Mouse (Mus musculus) MEL (cell line): ENCODE measurements at regions not wholly inside any gene's neighbourhood (a gene's known extent, or its start where the extent isn't known, plus 50 kb on each side); places are given as distances from the start of the nearest gene placed in this dataset.

Experiments
- DNase-seq: peaks from one replicate; pipeline ENCODE4 v3.0.0; 2011; ENCODE audit warnings: low read depth, low spot score
- H3K27ac ChIP-seq: 2 replicates; pipeline ENCODE4 v1.5.1; 2012; ENCODE audit warnings: low read depth, mild to moderate bottlenecking, control low read depth, low read length, moderate library complexity; ENCODE audit not compliant: control insufficient read depth
- H3K27me3 ChIP-seq, 2 experiments: fragments of 150-350 bp in 1 of 2; sonication (generic) in 1 of 2; 2 replicates each; pipeline ENCODE4 v1.6.1; 2012; ENCODE audit warnings: low read length in 2 of 2, mild to moderate bottlenecking in 2 of 2, improper control_type of control experiment in 1 of 2, moderate library complexity in 1 of 2; ENCODE audit not compliant: insufficient read depth in 2 of 2, control insufficient read depth in 1 of 2
- H3K36me3 ChIP-seq, 2 experiments: 2 replicates each; pipeline ENCODE4 v1.6.1; 2012 to 2014; ENCODE audit warnings: low read length in 2 of 2, improper control_type of control experiment in 1 of 2, inconsistent platforms in 1 of 2, mild to moderate bottlenecking in 1 of 2; ENCODE audit not compliant: insufficient read depth in 2 of 2, control insufficient read depth in 1 of 2
- H3K4me1 ChIP-seq, 2 experiments: fragments of 150-350 bp in 1 of 2; sonication (generic) in 1 of 2; 2 replicates each; pipeline ENCODE4 v1.6.1; 2012; ENCODE audit warnings: low read length in 2 of 2, improper control_type of control experiment in 1 of 2, mild to moderate bottlenecking in 1 of 2; ENCODE audit not compliant: insufficient read depth in 2 of 2, control insufficient read depth in 1 of 2
- H3K4me3 ChIP-seq, 2 experiments: fragments of 150-350 bp in 1 of 2; sonication (generic) in 1 of 2; 2 replicates each; pipeline ENCODE4 v1.5.1; 2012; ENCODE audit warnings: low read depth in 2 of 2, low read length in 2 of 2, mild to moderate bottlenecking in 2 of 2, moderate library complexity in 2 of 2, control low read depth in 1 of 2, improper control_type of control experiment in 1 of 2; ENCODE audit not compliant: control insufficient read depth in 1 of 2, insufficient read depth in 1 of 2
- H3K79me2 ChIP-seq: 2 replicates; pipeline ENCODE4 v1.6.1; 2012; ENCODE audit warnings: mild to moderate bottlenecking, low read length, moderate library complexity; ENCODE audit not compliant: control insufficient read depth, poor library complexity, insufficient read depth
- H3K9ac ChIP-seq: 2 replicates; pipeline ENCODE4 v1.6.1; 2012; ENCODE audit warnings: low read depth, mild to moderate bottlenecking, control low read depth, low read length, moderate library complexity; ENCODE audit not compliant: control insufficient read depth, poor library complexity, severe bottlenecking
- H3K9me3 ChIP-seq: fragments of 150-350 bp; sonication (generic); replicated peaks from 2 replicates; pipeline ENCODE4 v1.6.1; 2012; ENCODE audit warnings: mild to moderate bottlenecking, low read length, improper control_type of control experiment, moderate library complexity; ENCODE audit not compliant: insufficient read depth
- BHLHE40 ChIP-seq: IDR thresholded peaks from 2 replicates; pipeline ENCODE4 v1.6.1; 2012; ENCODE audit warnings: low read depth, mild to moderate bottlenecking, inconsistent platforms, low read length, improper control_type of control experiment, borderline replicate concordance
- JUND ChIP-seq: IDR thresholded peaks from 2 replicates; pipeline ENCODE4 v1.6.1; 2011; ENCODE audit warnings: low read depth, mild to moderate bottlenecking, improper control_type of control experiment, low read length
- KAT2A ChIP-seq: conservative IDR thresholded peaks from 2 replicates; pipeline ENCODE4 v1.6.1; 2012; ENCODE audit warnings: low read depth, low read length, improper control_type of control experiment, inconsistent platforms
- MEF2A ChIP-seq: IDR thresholded peaks from 2 replicates; pipeline ENCODE4 v1.6.1; 2014; ENCODE audit warnings: low read depth, mild to moderate bottlenecking, inconsistent platforms, low read length, improper control_type of control experiment; ENCODE audit not compliant: poor library complexity, insufficient replicate concordance, severe bottlenecking; ENCODE audit errors: extremely low read depth
- MXI1 ChIP-seq: IDR thresholded peaks from 2 replicates; pipeline ENCODE4 v1.6.1; 2011; ENCODE audit warnings: mild to moderate bottlenecking, low read depth, low read length, improper control_type of control experiment
- MYC ChIP-seq: IDR thresholded peaks from 2 replicates; pipeline ENCODE4 v1.6.1; 2011; ENCODE audit warnings: low read depth, mild to moderate bottlenecking, low read length, improper control_type of control experiment, moderate library complexity
- POLR2A ChIP-seq, 2 experiments: IDR thresholded peaks; 2 replicates each; pipeline ENCODE4 v1.6.1; 2011 to 2012; ENCODE audit warnings: low read length in 2 of 2, mild to moderate bottlenecking in 2 of 2, control low read depth in 1 of 2, improper control_type of control experiment in 1 of 2, low read depth in 1 of 2, moderate library complexity in 1 of 2; ENCODE audit not compliant: control insufficient read depth in 1 of 2, insufficient read depth in 1 of 2, poor library complexity in 1 of 2
- POLR2AphosphoS5 ChIP-seq: IDR thresholded peaks from 2 replicates; pipeline ENCODE4 v1.6.1; 2012; ENCODE audit warnings: low read depth, borderline replicate concordance, mild to moderate bottlenecking, inconsistent platforms, low read length, moderate library complexity, mixed read lengths
- SIN3A ChIP-seq: IDR thresholded peaks from 2 replicates; pipeline ENCODE4 v1.6.1; 2012; ENCODE audit warnings: low read length, improper control_type of control experiment, inconsistent platforms
- SMC3 ChIP-seq: IDR thresholded peaks from 2 replicates; pipeline ENCODE4 v1.6.1; 2011; ENCODE audit warnings: low read depth, low read length, improper control_type of control experiment
- TAL1 ChIP-seq: IDR thresholded peaks from 2 replicates; pipeline ENCODE4 v1.6.1; 2012; ENCODE audit warnings: mild to moderate bottlenecking, inconsistent platforms, low read length, moderate library complexity, mixed read lengths
- ZC3H11A ChIP-seq: IDR thresholded peaks from 2 replicates; pipeline ENCODE4 v1.6.1; 2012; ENCODE audit warnings: low read depth, mild to moderate bottlenecking, inconsistent platforms, low read length, improper control_type of control experiment
- ZNF384 ChIP-seq: IDR thresholded peaks from 2 replicates; pipeline ENCODE4 v1.6.1; 2012; ENCODE audit warnings: low read depth, mild to moderate bottlenecking, inconsistent platforms, low read length, improper control_type of control experiment

DNA sequence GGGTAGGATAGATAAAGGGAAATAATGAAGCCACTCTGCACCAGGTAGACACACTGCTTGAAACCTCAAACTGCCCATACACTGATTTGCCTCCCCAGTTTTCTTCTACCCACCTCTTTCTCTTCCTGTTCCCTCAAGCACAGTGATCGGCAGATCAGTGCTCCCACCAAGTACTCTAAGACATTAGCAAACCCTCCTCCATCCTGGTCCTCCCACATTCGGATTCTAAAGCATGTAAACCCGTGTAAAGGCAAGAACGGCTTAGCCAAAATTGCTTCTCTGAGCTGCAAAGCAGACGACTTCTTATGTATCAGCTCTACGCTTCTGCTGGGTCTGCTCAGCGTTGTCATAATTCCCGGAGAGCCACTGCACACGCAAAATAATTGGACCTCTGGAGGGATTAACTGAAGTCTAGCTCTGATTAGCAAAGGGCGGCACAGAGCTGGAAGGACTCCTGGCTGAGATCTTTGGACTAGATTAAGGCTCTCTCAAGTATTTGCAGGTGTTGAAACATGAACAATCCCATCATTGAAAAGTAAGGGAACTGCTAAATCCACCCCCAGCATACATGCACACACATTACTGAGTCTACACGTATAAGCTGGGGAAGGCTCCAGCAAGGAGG lies 67.2 kb downstream of the Mtx3 start:
- no peaks in the 10 kb centered on the region for H3K4me1 ChIP-seq
- H3K4me3 ChIP-seq: no peak overlapping the region
- no peak overlapping the region for H3K9ac ChIP-seq
- TF ChIP-seq ZNF384 (no peak), MYC (no peak), BHLHE40 (no peak), MEF2A (no peak), TAL1 (no peak), SMC3 (no peak)
- H3K27me3 ChIP-seq: no peaks in the 10 kb centered on the region
- H3K79me2 ChIP-seq: no peaks in the 10 kb centered on the region
- DNase-seq: no peak
- H3K36me3 ChIP-seq: no peaks in the 10 kb centered on the region
- no peaks in the 10 kb centered on the region for H3K9me3 ChIP-seq
- no peak overlapping the region for H3K27ac ChIP-seq

DNA sequence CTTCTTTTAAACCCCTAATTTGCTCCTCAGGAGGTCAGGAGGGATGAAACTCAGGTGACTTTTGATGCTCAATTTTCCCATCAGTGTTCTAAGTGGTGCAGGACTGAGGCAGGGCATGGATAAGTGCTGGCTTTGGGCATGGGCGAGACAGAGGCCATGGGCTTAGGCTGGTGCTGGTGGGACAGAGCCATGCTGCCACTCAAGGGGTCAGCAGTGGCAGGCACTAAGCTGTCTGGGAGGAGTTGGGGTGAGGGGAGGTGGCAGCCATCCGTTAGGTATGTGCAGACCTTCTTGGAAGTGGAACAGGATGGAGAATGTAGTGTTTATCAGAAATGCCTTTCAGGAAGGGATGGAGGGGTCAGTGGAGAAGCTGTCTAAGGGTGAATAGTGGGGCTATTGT lies 68.1 kb downstream of the Mtx3 start:
- Histone ChIP-seq H3K9ac (no peak overlapping the region), H3K9me3 (no peaks in the 10 kb centered on the region), H3K79me2 (no peaks in the 10 kb centered on the region), H3K4me1 (no peaks in the 10 kb centered on the region), H3K27ac (no peak overlapping the region), H3K27me3 (no peaks in the 10 kb centered on the region), H3K4me3 (no peak overlapping the region), H3K36me3 (no peaks in the 10 kb centered on the region)
- TF ChIP-seq ZNF384: no peak
- TF ChIP-seq ZC3H11A: no peak
- no peak for TF ChIP-seq BHLHE40
- TF ChIP-seq KAT2A: no peak
- TF ChIP-seq POLR2A (IDR thresholded peaks at IDR 0.05; ENCODE audit: control insufficient read depth in 1 of 2, insufficient read depth in 1 of 2, low read depth in 1 of 2, low read length in 2 of 2, poor library complexity in 1 of 2): no peak
- TF ChIP-seq POLR2AphosphoS5: no peak
- no peak for TF ChIP-seq MEF2A
- TF ChIP-seq MYC: no peak
- no peak for DNase-seq

GRCm38 (mm10) chr13:92914631-92915030 lies 70.1 kb downstream of the Mtx3 start:
- no peaks in the 10 kb centered on the region for H3K27me3 ChIP-seq
- TF ChIP-seq JUND: no peak
- no peak for TF ChIP-seq MEF2A
- no peak for TF ChIP-seq MXI1
- no peak for TF ChIP-seq SIN3A
- no peak for TF ChIP-seq ZC3H11A
- H3K36me3 ChIP-seq: no peaks in the 10 kb centered on the region
- H3K9me3 ChIP-seq: no peaks in the 10 kb centered on the region
- H3K79me2 ChIP-seq: no peaks in the 10 kb centered on the region
- DNase-seq: no peak
- H3K4me1 ChIP-seq: no peaks in the 10 kb centered on the region
- H3K9ac ChIP-seq: no peak overlapping the region
- H3K4me3 ChIP-seq: no peak overlapping the region
- H3K27ac ChIP-seq: no peak overlapping the region
